Mouse (Mus musculus) thymus, postnatal 0 days (tissue): ENCODE measurements around the gene Pum2. TPM values are rescaled to one million over a fixed set of nuclear protein-coding genes. Genes with fewer than 3 reads are reported as not detected.
"Not testable (repeated sequence)": the region's sequence is repeated elsewhere in the genome, so short reads cannot be mapped to it uniquely, and the experiment has no call there.

Experiments used
- DNase-seq: peaks from one replicate; pipeline ENCODE4 v3.0.0-alpha.2; 2015; ENCODE audit warnings: low spot score
- polyA plus RNA-seq: library from polyadenylated mRNA; unstranded; fragments of >200 nt; fragmentation: Nextera tagmentation; extraction: Ambion mirVana; gene quantifications from 2 replicates; pipeline ENCODE4 v1.2.1, GENCODE M21; 2015

Gene Pum2
- polyA plus RNA-seq, 1 experiment from 2014 or later = 54.6 TPM

GRCm38 (mm10) chr12:8667473-8668255 is 6.3 kb upstream of the Pum2 start:
- DNase-seq = no peak

- no peak for DNase-seq
Measured at GRCm38 (mm10) chr12:8669421-8669820, 4.5 kb upstream of the Pum2 start.

- DNase-seq = no peak
Measured at GRCm38 (mm10) chr12:8669846-8670245, 4.1 kb upstream of the Pum2 start.

GRCm38 (mm10) chr12:8673121-8673973 is 587 bp upstream of the Pum2 start:
- DNase-seq = no peak

- DNase-seq = peak; percentile 71
Measured at GRCm38 (mm10) chr12:8674377-8674864, 487 bp downstream of the Pum2 start.

GRCm38 (mm10) chr12:8674891-8675341 is 982 bp downstream of the Pum2 start:
- DNase-seq = peak; percentile 30

GRCm38 (mm10) chr12:8675361-8675760 is 1.4 kb downstream of the Pum2 start:
- DNase-seq = no peak

GRCm38 (mm10) chr12:8676341-8676740 is 2.4 kb downstream of the Pum2 start:
- DNase-seq = no peak

- no peak for DNase-seq
Measured at GRCm38 (mm10) chr12:8677926-8678325, 4.0 kb downstream of the Pum2 start.

GRCm38 (mm10) chr12:8684200-8684599 is 10.3 kb downstream of the Pum2 start:
- DNase-seq = no peak

GRCm38 (mm10) chr12:8685036-8685435 is 11.1 kb downstream of the Pum2 start:
- no peak for DNase-seq

GRCm38 (mm10) chr12:8689882-8690281 is 15.9 kb downstream of the Pum2 start:
- not testable (repeated sequence) for DNase-seq

GRCm38 (mm10) chr12:8698895-8699294 is 25.0 kb downstream of the Pum2 start:
- DNase-seq = peak; percentile 54

GRCm38 (mm10) chr12:8703988-8704387 is 30.1 kb downstream of the Pum2 start:
- DNase-seq = no peak

- DNase-seq = no peak
Measured at GRCm38 (mm10) chr12:8708876-8709275, 34.9 kb downstream of the Pum2 start.

- no peak for DNase-seq
Measured at GRCm38 (mm10) chr12:8712665-8713064, 38.7 kb downstream of the Pum2 start.

- no peak for DNase-seq
Measured at GRCm38 (mm10) chr12:8716093-8716492, 42.2 kb downstream of the Pum2 start.

- no peak for DNase-seq
Measured at GRCm38 (mm10) chr12:8726890-8727289, 53.0 kb downstream of the Pum2 start.

- DNase-seq = no peak
Measured at GRCm38 (mm10) chr12:8728739-8729138, 54.8 kb downstream of the Pum2 start.

GRCm38 (mm10) chr12:8753654-8754053 is 79.7 kb downstream of the Pum2 start:
- DNase-seq = no peak

GRCm38 (mm10) chr12:8754116-8754515 is 80.2 kb downstream of the Pum2 start:
- DNase-seq = no peak

- DNase-seq = no peak
Measured at GRCm38 (mm10) chr12:8758029-8758428, 84.1 kb downstream of the Pum2 start.
